Mouse (Mus musculus) hindbrain, embryonic 13.5 days (tissue): ENCODE measurements around the gene Cx3cr1. TPM values are rescaled to one million over a fixed set of nuclear protein-coding genes. Genes with fewer than 3 reads are reported as not detected.

Experiments
- ATAC-seq: fragments of 200-750 bp; cut with Nextera tagmentation; 2 replicates; pipeline ENCODE4 v1.8.0; 2017; ENCODE audit warnings: moderate TSS enrichment; ENCODE audit not compliant: low FRiP score
- H3K27ac ChIP-seq: fragments of 300-500 bp; sonication (generic); 2 replicates; pipeline ENCODE4 v1.5.1; 2015; ENCODE audit warnings: inconsistent platforms, mild to moderate bottlenecking, moderate library complexity
- H3K27me3 ChIP-seq: fragments of 300-500 bp; sonication (generic); 2 replicates; pipeline ENCODE4 v1.6.1; 2015; ENCODE audit warnings: mild to moderate bottlenecking, inconsistent platforms
- H3K36me3 ChIP-seq: fragments of 300-500 bp; sonication (generic); 2 replicates; pipeline ENCODE4 v1.6.1; 2015; ENCODE audit warnings: mild to moderate bottlenecking, inconsistent platforms
- H3K4me1 ChIP-seq: fragments of 300-500 bp; sonication (generic); replicated peaks from 2 replicates; pipeline ENCODE4 v1.6.1; 2015; ENCODE audit warnings: inconsistent platforms
- H3K4me2 ChIP-seq: fragments of 300-500 bp; sonication (generic); 2 replicates; pipeline ENCODE4 v1.6.1; 2015; ENCODE audit warnings: inconsistent platforms, mild to moderate bottlenecking, moderate library complexity
- H3K4me3 ChIP-seq: fragments of 300-500 bp; sonication (generic); 2 replicates; pipeline ENCODE4 v1.5.1; 2015; ENCODE audit warnings: mild to moderate bottlenecking, inconsistent platforms
- H3K9ac ChIP-seq: fragments of 300-500 bp; sonication (generic); 2 replicates; pipeline ENCODE4 v1.6.1; 2015; ENCODE audit warnings: mild to moderate bottlenecking, inconsistent platforms
- H3K9me3 ChIP-seq: fragments of 300-500 bp; sonication (generic); 2 replicates; pipeline ENCODE4 v1.6.1; 2016; ENCODE audit warnings: inconsistent platforms
- WGBS: fragments of 180-500 bp; shearing (Covaris S2); methylation state at CpG from one replicate; pipeline ENCODE4 v1.1.7; 2015; 5-methylcytosine and 5-hydroxymethylcytosine counted together
- polyA plus RNA-seq: library from polyadenylated mRNA; unstranded; fragments of >200 nt; fragmentation: Nextera tagmentation; extraction: Ambion mirVana; gene quantifications from 2 replicates; pipeline ENCODE4 v1.2.1, GENCODE M21; 2015

The Cx3cr1 gene
- polyA plus RNA-seq, 1 experiment from 2014 or later: 9.5 TPM

DNA sequence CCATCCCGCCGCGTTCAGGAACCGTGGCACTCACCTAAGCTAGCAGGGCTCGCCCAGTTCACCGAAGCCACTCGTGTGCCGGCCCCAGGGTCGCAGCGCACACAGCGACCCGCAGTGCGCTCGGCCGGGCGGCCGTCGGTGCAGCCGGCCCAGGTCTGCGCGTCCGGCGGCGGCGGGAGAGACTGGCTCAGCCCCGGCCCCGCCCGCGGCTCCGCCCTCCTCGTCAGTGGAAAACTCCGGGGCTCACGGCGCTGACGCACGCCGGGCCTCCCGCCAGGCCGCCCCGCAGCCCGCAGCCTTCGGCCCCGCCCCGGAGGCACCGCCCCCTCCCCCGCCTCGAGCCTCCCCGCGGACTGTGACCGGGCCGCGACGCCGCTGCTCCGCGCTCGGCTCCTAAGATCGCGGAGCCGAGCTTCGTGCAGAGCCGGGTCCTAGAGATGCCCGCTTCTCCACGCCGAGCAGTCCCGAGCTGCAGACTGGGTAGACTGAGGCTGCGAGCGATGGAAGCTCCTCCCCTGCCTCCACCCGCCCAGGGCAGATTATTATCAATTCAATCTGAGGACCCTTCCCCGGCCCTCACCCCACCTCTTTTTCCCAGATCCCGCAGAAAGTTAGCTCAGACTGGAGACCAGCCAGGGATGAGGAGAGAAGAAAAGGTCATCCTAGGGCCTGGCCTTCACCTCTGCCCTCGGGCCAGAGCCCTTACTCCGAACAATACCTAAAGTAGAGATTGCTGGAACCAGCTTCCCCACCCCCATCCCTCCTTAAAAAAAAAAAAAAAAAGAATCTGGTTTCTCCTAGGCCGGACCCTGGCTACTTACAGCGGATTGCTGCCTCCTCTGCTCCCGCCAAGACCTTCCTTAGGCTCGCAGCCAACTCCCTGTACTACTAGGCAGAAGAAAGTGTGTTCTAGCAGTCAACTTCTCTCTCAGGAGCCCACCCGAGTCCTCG is 85.8 kb downstream of the Cx3cr1 start:
- H3K36me3 ChIP-seq: no peaks in the 10 kb centered on the region
- H3K27me3 ChIP-seq: peaks cover 34% of the 10 kb centered on the region
- under 1% methylated on average over 77 of the region's 79 CpGs for WGBS
- no peaks in the 10 kb centered on the region for H3K9me3 ChIP-seq
- H3K27ac ChIP-seq: 0 out of 2 replicates have a peak overlapping the region, but pooled peaks have one; percentile 40
- peak overlapping the region; percentile 89 for H3K4me2 ChIP-seq
- peak; percentile 60 for ATAC-seq
- peak overlapping the region; percentile 70 for H3K9ac ChIP-seq
- peak overlapping the region; percentile 59 for H3K4me3 ChIP-seq
- H3K4me1 ChIP-seq: peaks cover 45% of the 10 kb centered on the region

DNA sequence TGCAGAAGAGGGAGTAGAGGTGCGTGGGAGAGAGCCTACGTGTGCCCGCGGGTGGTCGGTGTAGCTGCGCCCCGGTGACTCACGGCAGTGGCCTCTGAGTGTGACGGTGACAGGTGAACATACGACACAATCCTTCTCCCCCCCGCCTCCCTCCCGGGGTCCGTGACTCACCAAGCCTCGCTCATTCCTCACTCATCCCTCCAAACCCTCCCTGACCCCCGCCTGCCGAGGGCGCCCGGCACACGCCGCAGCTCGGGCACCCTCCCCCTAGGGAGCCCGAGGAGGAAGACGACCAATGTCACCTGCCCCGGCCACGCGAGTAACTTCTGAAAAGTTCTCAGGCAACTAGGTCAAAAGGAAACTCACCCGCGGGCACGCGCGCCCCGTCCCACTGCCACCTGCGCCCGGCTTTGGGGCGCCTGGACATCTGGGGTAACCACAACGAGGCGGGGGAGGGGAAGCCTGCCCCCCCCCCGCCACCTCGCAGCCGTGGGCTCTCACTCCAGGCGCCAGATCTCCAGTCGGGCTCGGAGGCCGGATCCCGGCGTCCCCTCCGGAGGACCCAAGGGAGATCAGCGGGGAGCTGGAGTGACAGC is 86.6 kb downstream of the Cx3cr1 start:
- Histone ChIP-seq H3K9me3 (no peaks in the 10 kb centered on the region), H3K27me3 (peaks cover 34% of the 10 kb centered on the region), H3K4me3 (peak overlapping the region; percentile 59), H3K27ac (0 out of 2 replicates have a peak overlapping the region, but pooled peaks have one; percentile 40), H3K9ac (peak overlapping the region; percentile 70), H3K36me3 (no peaks in the 10 kb centered on the region), H3K4me2 (peak overlapping the region; percentile 89), H3K4me1 (peaks cover 53% of the 10 kb centered on the region)
- ATAC-seq: no peak
- WGBS: 1% methylated on average over 47 of the region's 48 CpGs

DNA sequence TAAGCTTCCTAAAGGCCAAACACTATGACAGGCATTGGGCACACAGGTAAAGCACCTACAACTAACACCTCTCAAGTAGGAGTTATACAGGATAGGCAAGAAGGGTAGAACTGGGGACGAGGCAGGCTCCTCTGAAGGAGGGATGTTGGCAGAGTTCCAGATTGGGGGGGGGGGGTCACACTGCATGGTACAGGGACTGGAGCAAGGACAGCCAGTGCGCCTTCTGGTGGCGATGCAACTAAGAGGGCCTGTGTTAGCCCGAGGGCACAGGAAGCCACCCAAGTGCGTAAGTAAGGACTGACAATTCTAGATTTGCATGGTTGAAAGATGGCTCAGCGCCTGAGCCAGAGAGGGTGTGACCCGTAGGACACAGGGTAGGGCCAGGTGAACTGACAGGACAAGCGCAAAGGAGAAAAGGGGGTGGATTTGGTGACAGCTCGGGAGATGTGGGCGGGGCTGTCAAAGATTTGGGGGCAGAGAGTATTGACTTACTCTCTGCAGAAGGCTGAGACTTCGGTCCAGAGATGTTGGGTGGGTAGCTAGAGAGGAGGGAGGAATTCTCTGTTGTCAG is 87.4 kb downstream of the Cx3cr1 start:
- peaks cover 34% of the 10 kb centered on the region for H3K27me3 ChIP-seq
- 2% methylated on average over 11 of the region's 11 CpGs for WGBS

DNA sequence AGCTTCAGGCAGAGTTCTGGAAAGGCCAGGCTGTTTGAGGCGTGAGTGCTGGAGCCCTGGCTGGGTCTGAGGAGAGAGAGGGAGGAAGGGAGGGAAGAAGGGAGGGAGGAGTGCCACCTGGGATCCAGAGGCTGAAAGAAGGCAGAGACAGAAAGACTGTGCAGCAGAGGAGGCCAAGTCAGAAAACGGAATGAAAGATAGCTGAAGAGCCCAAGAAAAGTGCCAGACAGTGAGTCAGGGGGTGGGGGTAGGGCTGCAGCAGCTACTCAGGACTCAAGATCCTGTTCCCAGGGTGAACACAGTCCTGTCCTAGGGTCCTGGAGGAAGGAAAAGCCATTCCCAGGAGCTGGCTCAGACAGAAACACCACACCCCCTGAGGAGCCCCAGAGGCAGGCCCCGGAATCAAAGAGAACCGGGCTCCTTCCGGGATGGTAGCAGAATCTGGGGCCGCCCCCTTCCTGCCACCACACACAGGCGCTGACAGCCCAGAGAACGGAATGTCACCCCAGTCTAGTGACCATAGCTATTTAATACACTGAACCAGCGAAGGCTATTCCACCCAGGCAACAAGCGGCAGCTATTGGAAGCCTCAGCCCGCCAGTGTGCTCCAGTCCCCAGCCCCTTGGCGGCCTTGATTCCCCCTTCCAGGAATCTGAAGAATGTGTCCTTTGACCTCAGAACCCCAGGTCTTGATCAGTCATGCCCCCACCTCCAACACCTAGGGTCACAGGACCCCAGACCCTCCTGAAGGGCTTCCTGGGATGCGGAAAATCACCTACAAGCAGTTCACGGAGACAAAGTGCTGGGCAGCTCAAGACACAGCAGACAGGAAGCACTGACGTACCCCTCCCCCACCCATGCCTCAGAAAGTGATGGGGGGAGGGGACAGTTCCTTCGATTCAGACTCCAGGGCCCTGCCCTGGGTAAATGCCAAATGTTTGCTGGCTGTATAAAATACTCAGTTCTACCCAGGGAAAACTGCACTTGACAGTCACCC is 88.2 kb downstream of the Cx3cr1 start:
- Histone ChIP-seq H3K4me3 (peak overlapping the region; percentile 6; the same call in 1 of the 2 replicates), H3K27me3 (peaks cover 31% of the 10 kb centered on the region), H3K27ac (peak overlapping the region; percentile 75), H3K9me3 (no peaks in the 10 kb centered on the region), H3K4me2 (peak overlapping the region; percentile 89), H3K4me1 (peaks cover 65% of the 10 kb centered on the region), H3K36me3 (no peaks in the 10 kb centered on the region), H3K9ac (peak overlapping the region; percentile 40)
- WGBS: 3% methylated on average over 16 of the region's 16 CpGs
- ATAC-seq: peak; percentile 11; the same call in 1 of the 2 replicates

More for the DNA sequence above, 87.4 kb downstream of the Cx3cr1 start:
- Histone ChIP-seq H3K4me3 (peak overlapping the region; percentile 59), H3K4me1 (peaks cover 60% of the 10 kb centered on the region), H3K9ac (no peak overlapping the region; the same call in 1 of the 2 replicates), H3K27ac (peak overlapping the region; percentile 75), H3K36me3 (no peaks in the 10 kb centered on the region), H3K9me3 (no peaks in the 10 kb centered on the region), H3K4me2 (peak overlapping the region; percentile 89)
- peak; percentile 50 for ATAC-seq

DNA sequence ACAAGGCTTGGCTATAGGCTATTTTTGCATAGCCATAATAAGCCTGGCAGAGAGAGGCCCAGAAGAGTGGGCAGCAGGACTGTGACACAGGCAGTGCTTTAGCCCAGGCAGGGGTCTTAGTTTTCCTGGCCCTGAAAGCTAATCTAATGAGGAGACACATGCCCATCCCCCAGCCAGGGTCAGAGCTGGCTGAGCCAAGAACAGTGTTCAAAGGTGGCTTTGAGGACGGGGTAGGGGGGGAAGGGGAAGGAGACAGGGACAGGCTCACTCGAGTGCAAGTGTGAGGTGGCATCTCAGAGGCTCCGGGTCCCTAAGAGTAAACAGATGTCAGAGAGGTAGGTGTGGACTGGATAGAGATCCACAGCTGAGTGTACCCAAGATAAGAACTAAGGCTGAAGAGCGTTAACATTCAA is 88.9 kb downstream of the Cx3cr1 start:
- Histone ChIP-seq H3K27me3 (peaks cover 31% of the 10 kb centered on the region), H3K36me3 (no peaks in the 10 kb centered on the region), H3K9ac (peak overlapping the region; percentile 40; the same call in 1 of the 2 replicates), H3K4me3 (no peak overlapping the region), H3K4me2 (peak overlapping the region; percentile 89), H3K9me3 (no peaks in the 10 kb centered on the region), H3K27ac (peak overlapping the region; percentile 75), H3K4me1 (peaks cover 65% of the 10 kb centered on the region)
- 7% methylated on average over 4 of the region's 4 CpGs for WGBS
- ATAC-seq: no peak

DNA sequence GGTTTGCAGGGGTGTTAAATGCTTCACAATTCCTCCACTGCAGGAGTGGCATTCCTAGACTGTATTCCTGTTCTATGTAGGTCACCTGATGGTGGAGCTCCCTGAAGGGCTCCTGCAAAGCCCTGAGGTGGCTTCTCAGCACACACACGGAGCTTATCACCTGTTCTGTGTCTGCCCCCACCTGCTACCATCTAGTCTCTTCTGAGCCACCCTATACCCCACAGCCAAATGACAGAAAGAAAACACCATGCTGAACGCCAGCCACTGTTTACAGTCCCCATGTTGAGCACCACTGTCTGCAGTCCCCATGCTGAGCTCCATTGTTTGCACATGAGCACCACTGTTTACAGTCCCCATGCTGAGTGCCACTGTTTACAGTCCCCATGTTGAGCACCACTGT is 89.9 kb downstream of the Cx3cr1 start:
- H3K4me3 ChIP-seq: no peak overlapping the region
- no peak overlapping the region for H3K9ac ChIP-seq
- H3K36me3 ChIP-seq: no peaks in the 10 kb centered on the region
- WGBS: 41% methylated on average over 2 of the region's 2 CpGs
- no peak overlapping the region for H3K4me2 ChIP-seq
- ATAC-seq: no peak
- no peak overlapping the region for H3K27ac ChIP-seq
- peaks cover 26% of the 10 kb centered on the region for H3K27me3 ChIP-seq
- peaks cover 65% of the 10 kb centered on the region for H3K4me1 ChIP-seq
- no peaks in the 10 kb centered on the region for H3K9me3 ChIP-seq

DNA sequence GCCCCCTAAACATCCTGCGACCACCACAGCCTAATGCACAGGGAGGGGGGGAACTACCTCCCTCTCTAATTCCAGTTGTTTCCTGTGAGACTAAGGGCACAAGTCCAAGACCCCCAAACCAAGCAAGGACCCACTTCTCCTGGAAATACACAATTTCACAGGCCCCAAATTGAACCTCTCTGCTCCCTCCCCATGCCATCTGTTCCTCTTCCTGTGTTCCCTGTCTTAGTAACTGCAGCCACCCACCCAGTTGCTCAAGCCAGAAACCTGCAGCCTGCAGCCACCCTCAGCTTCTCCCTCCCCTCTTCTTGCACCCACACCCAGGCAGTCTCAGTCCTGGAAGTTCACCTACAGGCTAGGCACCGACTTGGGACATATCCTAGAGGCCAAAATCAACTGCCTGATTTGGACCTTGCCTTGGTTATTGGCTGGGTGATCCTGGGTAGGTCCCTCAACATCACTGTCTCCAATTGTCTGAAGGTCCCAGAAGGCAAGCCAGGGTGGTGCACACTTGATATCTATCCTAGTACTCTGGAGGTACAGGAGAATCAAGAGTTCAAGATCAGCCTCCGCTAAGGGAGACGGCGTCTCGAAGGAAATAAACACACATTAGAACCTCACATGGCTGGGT is 90.8 kb downstream of the Cx3cr1 start:
- peaks cover 18% of the 10 kb centered on the region for H3K27me3 ChIP-seq
- no peak overlapping the region for H3K4me3 ChIP-seq
- no peak overlapping the region for H3K4me2 ChIP-seq
- no peaks in the 10 kb centered on the region for H3K36me3 ChIP-seq
- no peak overlapping the region for H3K9ac ChIP-seq
- peaks cover 61% of the 10 kb centered on the region for H3K4me1 ChIP-seq
- H3K27ac ChIP-seq: no peak overlapping the region
- 85% methylated on average over 6 of the region's 6 CpGs for whole genome bisulfite sequencing
- H3K9me3 ChIP-seq: no peaks in the 10 kb centered on the region
- no peak for ATAC-seq

DNA sequence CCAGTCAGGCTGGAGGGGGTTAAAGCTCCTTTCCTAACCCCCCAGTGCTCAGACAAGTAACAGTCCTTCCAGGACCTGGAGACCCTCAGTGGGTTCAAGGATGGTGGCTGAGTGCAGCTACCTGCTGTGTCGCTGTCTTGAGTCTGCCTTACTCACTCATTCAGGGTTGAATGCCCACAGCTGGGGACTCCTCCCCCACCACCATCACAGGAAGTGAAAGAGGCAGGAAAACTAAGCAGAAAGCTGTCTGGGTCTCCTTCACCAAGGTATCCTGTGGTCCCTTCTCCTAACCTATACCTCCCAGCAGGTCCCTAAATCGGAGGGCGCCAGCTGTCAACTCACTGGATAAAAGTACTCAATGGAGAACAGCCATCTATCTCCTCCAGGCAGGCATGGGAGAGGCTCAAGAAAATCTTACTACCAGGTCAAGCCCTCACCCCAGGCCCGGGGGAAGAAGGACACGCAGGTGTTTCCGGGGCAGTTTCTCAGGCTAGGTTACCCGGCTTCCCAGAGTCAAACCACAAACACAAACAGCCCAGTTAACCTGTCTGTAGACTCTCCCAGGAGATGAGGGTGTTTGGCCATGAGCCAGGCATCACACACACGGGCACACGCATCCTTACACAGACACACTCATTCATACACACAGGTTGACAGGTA is 91.4 kb downstream of the Cx3cr1 start:
- Histone ChIP-seq H3K27me3 (peaks cover 11% of the 10 kb centered on the region), H3K4me2 (no peak overlapping the region), H3K36me3 (0 out of 2 replicates have a peak, but pooled peaks cover 4% of the 10 kb centered on the region), H3K9me3 (no peaks in the 10 kb centered on the region), H3K4me1 (peaks cover 57% of the 10 kb centered on the region), H3K9ac (no peak overlapping the region), H3K27ac (no peak overlapping the region), H3K4me3 (no peak overlapping the region)
- WGBS: 51% methylated on average over 9 of the region's 9 CpGs
- no peak for ATAC-seq

DNA sequence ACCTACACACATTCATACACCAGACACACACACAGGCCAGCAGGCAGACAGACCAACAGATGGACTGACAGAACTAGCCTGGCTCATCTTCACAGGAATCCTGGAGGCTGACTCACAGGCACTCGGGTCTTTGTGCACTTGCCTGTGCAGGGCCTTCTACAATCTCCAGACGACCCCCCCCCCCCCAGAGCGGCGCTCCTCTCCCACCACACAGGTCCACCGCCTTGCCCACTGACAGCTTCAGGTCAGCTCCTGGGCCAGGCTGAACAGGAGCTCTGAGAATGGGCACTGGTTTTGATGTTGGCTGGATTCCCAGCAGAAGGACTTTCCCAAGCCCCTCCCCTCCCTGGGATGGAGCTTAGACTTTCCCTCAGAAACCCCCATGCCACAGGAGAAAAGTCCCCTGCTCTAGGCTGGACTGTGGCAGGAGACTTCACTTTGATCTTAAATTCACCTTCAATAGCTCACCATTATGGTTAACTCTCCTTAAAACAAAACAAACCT is 92.1 kb downstream of the Cx3cr1 start:
- Histone ChIP-seq H3K36me3 (0 out of 2 replicates have a peak, but pooled peaks cover 7% of the 10 kb centered on the region), H3K27me3 (peaks cover 5% of the 10 kb centered on the region), H3K4me3 (no peak overlapping the region), H3K27ac (no peak overlapping the region), H3K4me2 (no peak overlapping the region), H3K9me3 (no peaks in the 10 kb centered on the region), H3K4me1 (peaks cover 52% of the 10 kb centered on the region), H3K9ac (no peak overlapping the region)
- WGBS: 56% methylated on average over 5 of the region's 5 CpGs
- no peak for ATAC-seq

DNA sequence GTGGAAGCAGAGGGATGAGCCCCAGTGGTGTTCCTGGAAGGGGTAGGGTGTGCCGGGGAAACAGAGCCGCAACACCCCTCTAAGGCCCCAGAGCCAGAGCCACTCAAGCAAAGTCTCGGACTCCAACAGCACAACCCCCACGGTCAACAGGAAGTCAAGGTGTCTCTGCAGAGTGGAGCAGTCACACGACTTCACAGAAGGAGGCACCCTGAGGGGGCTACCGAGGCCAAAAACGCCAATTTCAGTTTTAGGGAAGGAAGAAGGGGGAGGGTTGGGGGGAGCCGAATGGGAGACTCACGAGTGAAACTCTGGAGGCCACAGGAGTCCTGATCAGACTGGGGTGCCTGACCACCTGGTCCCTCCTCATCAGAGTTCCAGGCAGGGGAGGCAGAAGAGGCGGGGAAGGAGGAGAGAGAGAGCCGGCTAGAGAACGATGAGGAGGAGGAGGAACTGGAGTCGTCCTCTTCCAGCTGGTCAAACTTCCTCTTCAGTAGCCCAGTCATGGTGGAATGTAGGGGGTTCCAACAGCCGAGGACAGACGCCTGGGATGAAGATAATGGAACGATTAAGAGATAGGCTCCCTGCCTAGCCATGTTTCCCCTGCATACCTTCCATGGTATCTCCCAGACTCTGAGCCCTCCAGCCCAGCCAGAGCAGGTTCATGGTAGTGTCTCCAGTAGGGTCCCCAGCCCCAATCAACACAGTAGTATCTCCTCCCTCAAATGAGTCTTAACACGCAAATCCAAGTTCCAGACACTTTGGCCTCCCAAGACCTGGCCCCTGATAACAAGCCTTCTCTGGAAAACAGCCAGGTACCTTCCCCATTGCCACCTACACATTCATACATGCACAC is 92.7 kb downstream of the Cx3cr1 start:
- Histone ChIP-seq H3K27ac (no peak overlapping the region), H3K4me2 (no peak overlapping the region), H3K4me3 (no peak overlapping the region), H3K9ac (no peak overlapping the region), H3K36me3 (0 out of 2 replicates have a peak, but pooled peaks cover 7% of the 10 kb centered on the region), H3K9me3 (no peaks in the 10 kb centered on the region), H3K4me1 (peaks cover 45% of the 10 kb centered on the region), H3K27me3 (no peaks in the 10 kb centered on the region; the same call in none of the 2 replicates)
- WGBS: 63% methylated on average over 17 of the region's 17 CpGs
- no peak for ATAC-seq
